Mouse (Mus musculus) hindbrain, embryonic 15.5 days (tissue): ENCODE data around the gene Anp32b. TPM values are rescaled to one million over a fixed set of nuclear protein-coding genes. Genes with fewer than 3 reads are reported as not detected.

Experiments used
- ATAC-seq: fragments of 200-750 bp; cut with Nextera tagmentation; 2 replicates; pipeline ENCODE4 v1.8.0; 2017; ENCODE audit warnings: low read depth, moderate number of reproducible peaks, moderate TSS enrichment; ENCODE audit not compliant: low FRiP score
- H3K27ac ChIP-seq: fragments of 300-500 bp; sonication (generic); replicated peaks from 2 replicates; pipeline ENCODE4 v1.5.1; 2015; ENCODE audit warnings: mild to moderate bottlenecking, inconsistent platforms
- H3K27me3 ChIP-seq: fragments of 300-500 bp; sonication (generic); 2 replicates; pipeline ENCODE4 v1.6.1; 2015; ENCODE audit warnings: control low read depth, inconsistent platforms
- H3K36me3 ChIP-seq: fragments of 300-500 bp; sonication (generic); 2 replicates; pipeline ENCODE4 v1.6.1; 2015; ENCODE audit warnings: control low read depth, inconsistent platforms
- H3K4me1 ChIP-seq: fragments of 300-500 bp; sonication (generic); replicated peaks from 2 replicates; pipeline ENCODE4 v1.6.1; 2015; ENCODE audit warnings: control low read depth, inconsistent platforms
- H3K4me2 ChIP-seq: fragments of 300-500 bp; sonication (generic); 2 replicates; pipeline ENCODE4 v1.6.1; 2015; ENCODE audit warnings: moderate library complexity, mild to moderate bottlenecking, inconsistent platforms
- H3K4me3 ChIP-seq: fragments of 300-500 bp; sonication (generic); 2 replicates; pipeline ENCODE4 v1.5.1; 2015; ENCODE audit warnings: mild to moderate bottlenecking, inconsistent platforms
- H3K9ac ChIP-seq: fragments of 300-500 bp; sonication (generic); 2 replicates; pipeline ENCODE4 v1.6.1; 2015; ENCODE audit warnings: inconsistent platforms
- H3K9me3 ChIP-seq: fragments of 300-500 bp; sonication (generic); 2 replicates; pipeline ENCODE4 v1.6.1; 2016; ENCODE audit warnings: control low read depth, inconsistent platforms
- WGBS: fragments of 180-500 bp; shearing (Covaris S2); methylation state at CpG from one replicate; pipeline ENCODE4 v1.1.7; 2015; 5-methylcytosine and 5-hydroxymethylcytosine counted together
- polyA plus RNA-seq: library from polyadenylated mRNA; unstranded; fragments of >200 nt; fragmentation: Nextera tagmentation; extraction: Ambion mirVana; gene quantifications from 2 replicates; pipeline ENCODE4 v1.2.1, GENCODE M21; 2015

The Anp32b gene
- polyA plus RNA-seq, 1 experiment from 2014 or later = 84.4 TPM

GRCm38 (mm10) chr4:46432339-46433036, 18.2 kb upstream of the Anp32b start:
- WGBS = 91% methylated on average over 12 of the region's 12 CpGs
- Histone ChIP-seq H3K4me3 (no peak overlapping the region), H3K4me1 (peaks cover 6% of the 10 kb centered on the region), H3K9me3 (no peaks in the 10 kb centered on the region), H3K27ac (no peak overlapping the region), H3K36me3 (no peaks in the 10 kb centered on the region), H3K9ac (no peak overlapping the region), H3K4me2 (no peak overlapping the region), H3K27me3 (no peaks in the 10 kb centered on the region)
- no peak for ATAC-seq

- H3K27ac ChIP-seq = no peak overlapping the region
- no peaks in the 10 kb centered on the region for H3K9me3 ChIP-seq
- ATAC-seq = no peak
- no peak overlapping the region for H3K9ac ChIP-seq
- no peak overlapping the region for H3K4me3 ChIP-seq
- WGBS = 67% methylated on average over 4 of the region's 4 CpGs
- no peaks in the 10 kb centered on the region for H3K36me3 ChIP-seq
- no peaks in the 10 kb centered on the region for H3K4me1 ChIP-seq
- no peak overlapping the region for H3K4me2 ChIP-seq
- H3K27me3 ChIP-seq = no peaks in the 10 kb centered on the region
These were observed 8.2 kb upstream of the Anp32b start for GRCm38 (mm10) chr4:46442501-46442900.

- WGBS = 55% methylated on average over 9 of the region's 9 CpGs
- H3K36me3 ChIP-seq = no peaks in the 10 kb centered on the region
These were observed 5.3 kb upstream of the Anp32b start for GRCm38 (mm10) chr4:46445237-46445945.

DNA sequence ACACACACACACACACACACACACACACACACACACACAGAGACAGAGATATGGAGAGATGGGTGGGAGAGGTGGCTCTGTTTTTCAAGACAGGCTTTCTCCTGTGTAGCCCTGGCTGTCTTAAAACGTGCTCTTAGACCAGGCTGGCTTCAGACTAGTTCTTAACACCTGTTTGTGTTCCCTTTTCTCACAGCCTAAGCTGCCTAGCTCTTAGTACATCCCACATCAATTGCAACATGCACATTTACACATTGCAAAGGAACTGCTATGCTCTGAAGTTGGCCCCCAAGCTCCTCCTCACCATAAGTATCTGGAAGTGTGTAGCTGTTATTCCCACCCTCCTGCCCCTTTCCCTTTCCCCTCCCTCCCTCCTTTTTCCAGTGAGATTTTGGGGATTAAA, 3.2 kb upstream of the Anp32b start:
- H3K9ac ChIP-seq = no peak overlapping the region
- ATAC-seq = no peak
- H3K4me2 ChIP-seq = no peak overlapping the region
- H3K27ac ChIP-seq = no peak overlapping the region
- no peaks in the 10 kb centered on the region for H3K27me3 ChIP-seq
- WGBS = 56% methylated on average over 1 of the region's 1 CpGs
- H3K4me1 ChIP-seq = peaks cover 8% of the 10 kb centered on the region
- no peak overlapping the region for H3K4me3 ChIP-seq
- no peaks in the 10 kb centered on the region for H3K9me3 ChIP-seq
- no peaks in the 10 kb centered on the region for H3K36me3 ChIP-seq

More at GRCm38 (mm10) chr4:46445237-46445945, 5.3 kb upstream of the Anp32b start:
- Histone ChIP-seq H3K9me3 (no peaks in the 10 kb centered on the region), H3K4me3 (no peak overlapping the region), H3K27ac (no peak overlapping the region), H3K4me1 (peaks cover 4% of the 10 kb centered on the region), H3K9ac (no peak overlapping the region), H3K4me2 (no peak overlapping the region), H3K27me3 (no peaks in the 10 kb centered on the region)
- ATAC-seq = no peak

DNA sequence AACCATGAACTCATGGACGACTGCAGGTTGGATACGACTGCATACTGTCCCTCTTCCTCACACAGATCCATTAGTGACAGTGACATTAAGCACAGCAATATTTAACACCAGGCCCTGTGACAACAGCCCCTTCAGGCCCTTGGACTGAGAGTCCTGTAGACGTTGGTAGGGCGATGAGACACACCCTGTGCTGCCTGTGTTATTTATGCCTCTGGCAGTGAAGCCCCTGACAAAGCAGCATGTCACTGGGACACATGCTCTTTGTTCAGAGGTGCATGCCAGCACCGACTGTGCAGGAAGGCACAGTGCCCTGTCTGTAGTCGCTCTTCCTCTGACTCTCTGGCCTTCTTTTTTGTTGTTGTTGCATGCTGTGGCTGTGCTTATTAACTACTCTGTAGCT, 1.8 kb upstream of the Anp32b start:
- Histone ChIP-seq H3K4me3 (no peak overlapping the region), H3K9me3 (no peaks in the 10 kb centered on the region), H3K36me3 (no peaks in the 10 kb centered on the region), H3K27ac (no peak overlapping the region), H3K27me3 (no peaks in the 10 kb centered on the region), H3K9ac (no peak overlapping the region), H3K4me2 (no peak overlapping the region), H3K4me1 (peaks cover 22% of the 10 kb centered on the region)
- no peak for ATAC-seq
- WGBS = 29% methylated on average over 6 of the region's 6 CpGs

DNA sequence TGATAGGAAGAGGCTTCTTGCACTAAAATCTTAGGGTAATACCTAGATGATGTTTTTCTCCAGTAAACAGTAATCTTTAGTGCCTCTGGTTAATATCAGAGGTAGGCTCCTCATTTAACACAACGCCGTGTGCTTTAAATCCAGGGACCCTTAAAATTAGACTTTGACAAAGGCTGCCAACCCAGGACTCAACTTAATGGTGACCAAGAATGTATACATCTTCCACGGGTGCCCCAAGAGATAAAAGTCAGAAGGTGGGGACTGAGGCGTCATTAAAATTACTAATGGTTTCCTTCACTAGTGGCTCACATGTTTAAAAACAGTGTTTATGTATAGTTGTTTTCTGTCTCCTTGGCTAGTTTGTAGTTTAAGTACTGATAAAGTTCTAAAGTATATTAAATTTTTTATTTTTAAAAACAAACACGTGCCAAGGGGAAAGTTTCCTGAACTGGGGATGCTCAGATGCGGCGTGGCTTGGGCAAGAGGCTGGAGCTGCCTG, 633 bp upstream of the Anp32b start:
- WGBS = 38% methylated on average over 7 of the region's 7 CpGs
- H3K27me3 ChIP-seq = no peaks in the 10 kb centered on the region
- no peak for ATAC-seq
- H3K4me2 ChIP-seq = peak overlapping the region; percentile 70
- H3K4me3 ChIP-seq = peak overlapping the region; percentile 83
- H3K27ac ChIP-seq = peak overlapping the region; percentile 95
- peak overlapping the region; percentile 88 for H3K9ac ChIP-seq
- H3K9me3 ChIP-seq = no peaks in the 10 kb centered on the region
- no peaks in the 10 kb centered on the region for H3K36me3 ChIP-seq
- peaks cover 34% of the 10 kb centered on the region for H3K4me1 ChIP-seq

- Histone ChIP-seq H3K27me3 (no peaks in the 10 kb centered on the region), H3K9me3 (no peaks in the 10 kb centered on the region), H3K4me3 (peak overlapping the region; percentile 83), H3K4me1 (peaks cover 40% of the 10 kb centered on the region), H3K27ac (peak overlapping the region; percentile 95), H3K9ac (peak overlapping the region; percentile 88), H3K4me2 (peak overlapping the region; percentile 70), H3K36me3 (no peaks in the 10 kb centered on the region)
- WGBS = under 1% methylated on average over 58 of the region's 70 CpGs
- peak; percentile 62 for ATAC-seq
These were observed 597 bp downstream of the Anp32b start for GRCm38 (mm10) chr4:46451240-46451757.

GRCm38 (mm10) chr4:46451758-46452480, 1.2 kb downstream of the Anp32b start:
- peak overlapping the region; percentile 88 for H3K9ac ChIP-seq
- no peaks in the 10 kb centered on the region for H3K9me3 ChIP-seq
- no peaks in the 10 kb centered on the region for H3K27me3 ChIP-seq
- peak; percentile 36; the same call in 1 of the 2 replicates for ATAC-seq
- peak overlapping the region; percentile 70 for H3K4me2 ChIP-seq
- peaks cover 40% of the 10 kb centered on the region for H3K4me1 ChIP-seq
- peak overlapping the region; percentile 83 for H3K4me3 ChIP-seq
- no peaks in the 10 kb centered on the region for H3K36me3 ChIP-seq
- WGBS = under 1% methylated on average over 83 of the region's 111 CpGs
- H3K27ac ChIP-seq = peak overlapping the region; percentile 95

DNA sequence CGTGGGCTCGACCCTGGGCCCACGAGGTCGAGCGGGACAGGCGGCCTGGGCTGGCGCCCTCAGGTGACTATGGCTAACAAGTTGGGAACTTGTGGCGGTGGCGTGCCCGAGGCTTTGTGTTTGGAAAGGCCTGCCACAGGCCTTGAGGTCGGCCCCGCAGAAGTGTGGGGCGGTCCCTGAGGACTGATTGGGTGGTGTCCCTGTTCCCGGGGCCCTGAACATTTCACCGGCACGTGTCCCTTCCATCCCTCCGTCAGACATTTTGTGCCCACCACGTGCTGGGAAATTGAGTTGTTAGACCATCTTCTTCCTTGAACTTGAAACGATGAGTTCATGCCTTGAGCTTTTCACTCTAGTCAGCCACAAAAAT, 1.8 kb downstream of the Anp32b start:
- H3K27ac ChIP-seq = peak overlapping the region; percentile 95
- H3K4me1 ChIP-seq = peaks cover 40% of the 10 kb centered on the region
- no peaks in the 10 kb centered on the region for H3K36me3 ChIP-seq
- H3K9ac ChIP-seq = peak overlapping the region; percentile 88
- no peaks in the 10 kb centered on the region for H3K27me3 ChIP-seq
- no peak for ATAC-seq
- H3K4me3 ChIP-seq = peak overlapping the region; percentile 83
- H3K4me2 ChIP-seq = peak overlapping the region; percentile 70
- WGBS = 0% methylated on average over 19 of the region's 19 CpGs
- H3K9me3 ChIP-seq = no peaks in the 10 kb centered on the region

DNA sequence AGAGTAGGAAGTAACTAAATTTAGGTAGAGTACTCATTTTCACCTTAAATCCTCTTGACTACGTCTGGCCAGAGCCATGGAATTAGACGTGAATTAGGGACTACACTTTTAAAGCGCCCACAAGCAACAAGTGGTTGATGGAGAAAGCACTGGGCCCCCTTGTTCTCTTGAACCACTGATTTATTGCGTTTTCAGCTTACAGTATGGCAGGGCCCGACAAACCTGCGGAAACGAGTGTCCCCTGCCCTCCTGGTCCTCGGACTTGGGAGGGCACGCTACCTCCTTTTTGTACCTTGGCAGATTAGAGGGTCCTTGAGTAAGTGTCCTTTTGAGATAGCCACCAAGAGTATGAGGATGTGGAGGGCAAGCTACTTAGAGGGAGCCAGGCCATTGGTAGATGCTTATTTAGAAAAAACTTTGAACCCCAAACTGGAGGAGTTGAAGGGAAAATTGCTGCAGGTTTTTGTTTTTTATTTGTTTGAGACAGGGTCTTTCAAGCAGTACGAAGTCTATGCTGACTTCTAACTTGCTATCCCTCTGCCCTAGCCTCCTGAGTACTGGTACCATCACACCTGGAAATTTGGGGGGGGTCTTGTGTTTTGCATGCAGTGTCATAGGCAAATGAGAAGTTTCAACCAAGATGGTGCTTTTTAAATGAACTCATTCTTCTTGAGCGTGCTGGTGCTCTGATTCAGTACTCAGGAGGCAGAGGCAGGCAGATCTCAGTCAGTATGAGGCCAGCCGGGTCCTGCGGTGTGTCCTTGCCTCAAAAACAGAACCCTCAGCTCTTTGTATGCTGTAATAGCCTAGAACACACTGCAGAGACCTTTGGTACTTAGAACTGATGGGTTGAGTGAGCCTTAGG, 2.4 kb downstream of the Anp32b start:
- H3K9ac ChIP-seq = peak overlapping the region; percentile 88; the same call in 1 of the 2 replicates

More for the DNA sequence above, 2.4 kb downstream of the Anp32b start:
- ATAC-seq = no peak
- H3K4me1 ChIP-seq = peaks cover 40% of the 10 kb centered on the region
- no peaks in the 10 kb centered on the region for H3K9me3 ChIP-seq
- peak overlapping the region; percentile 83 for H3K4me3 ChIP-seq
- H3K4me2 ChIP-seq = peak overlapping the region; percentile 70
- H3K27me3 ChIP-seq = no peaks in the 10 kb centered on the region
- H3K36me3 ChIP-seq = no peaks in the 10 kb centered on the region
- H3K27ac ChIP-seq = peak overlapping the region; percentile 95
- 42% methylated on average over 13 of the region's 13 CpGs for WGBS
